Mouse (Mus musculus): ENCODE measurements at regions not wholly inside any gene's neighbourhood (a gene's known extent, or its start where the extent isn't known, plus 50 kb on each side); places are given as distances from the start of the nearest gene placed in this dataset.

DNA sequence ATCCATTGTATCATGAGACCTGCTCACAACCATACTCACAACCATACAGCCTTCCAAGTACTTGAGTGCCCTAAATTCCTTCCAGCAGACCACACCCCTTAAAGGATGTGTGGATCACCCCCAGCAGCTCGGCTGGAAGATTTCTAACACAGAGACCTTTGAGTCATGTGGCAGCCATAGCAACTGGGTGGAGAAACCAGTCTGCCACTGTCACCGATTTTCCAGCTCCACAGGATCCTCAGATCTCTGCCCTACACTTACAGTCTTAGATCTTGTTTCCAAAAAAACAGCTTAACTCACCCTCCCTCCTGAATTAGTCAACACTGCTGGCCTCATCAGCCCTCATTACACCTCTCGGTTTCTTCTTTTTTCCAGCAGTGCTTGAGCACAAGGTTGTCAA lies 1630.6 kb downstream of the 4930444P10Rik start:
- TF ChIP-seq CTCF (IDR thresholded peaks at IDR 0.05; ENCODE audit: low read depth, low read length) (no peak), POLR2A (IDR thresholded peaks at IDR 0.05; ENCODE audit: borderline replicate concordance, low read depth, low read length) (no peak)
